Mouse (Mus musculus): Measurements from ENCODE around the gene Lsamp.

Gene Lsamp

GRCm38 (mm10) chr16:41551851-41552262 is 1567.7 kb downstream of the Lsamp start:
- no peak for DNase-seq (ENCODE audit: low spot score)

- no peak for DNase-seq (ENCODE audit: low spot score)
These were observed 1572.9 kb downstream of the Lsamp start for GRCm38 (mm10) chr16:41557104-41557503.

DNA sequence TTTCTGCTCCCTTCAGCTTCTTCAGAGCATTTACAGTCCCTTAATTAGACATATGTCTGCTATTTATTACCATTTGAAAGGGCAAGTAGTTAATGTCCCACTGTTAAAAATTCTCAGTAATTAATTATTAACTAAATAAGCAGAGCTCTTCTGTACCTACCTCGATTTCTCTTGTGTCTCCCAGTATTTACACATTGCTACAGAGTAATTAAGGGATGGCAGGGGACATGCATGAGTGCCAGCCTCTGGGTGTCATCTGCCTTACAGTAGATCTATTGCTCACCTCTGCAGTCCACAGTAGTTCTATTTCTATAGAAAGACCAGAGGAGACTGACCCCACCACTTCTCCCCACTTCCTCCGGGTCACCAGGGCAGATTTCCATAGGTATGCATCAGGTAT is 1581.1 kb downstream of the Lsamp start:
- no peak for DNase-seq (ENCODE audit: low spot score)

- no peak for DNase-seq (ENCODE audit: low spot score)
These were observed 1604.6 kb downstream of the Lsamp start for GRCm38 (mm10) chr16:41588675-41589301.

GRCm38 (mm10) chr16:41612229-41612628 is 1628.1 kb downstream of the Lsamp start:
- no peak for DNase-seq (ENCODE audit: low spot score)

GRCm38 (mm10) chr16:41623871-41624270 is 1639.7 kb downstream of the Lsamp start:
- no peak for DNase-seq (ENCODE audit: low spot score)

GRCm38 (mm10) chr16:41633898-41634297 is 1649.7 kb downstream of the Lsamp start:
- no peak for DNase-seq (ENCODE audit: low spot score)

DNA sequence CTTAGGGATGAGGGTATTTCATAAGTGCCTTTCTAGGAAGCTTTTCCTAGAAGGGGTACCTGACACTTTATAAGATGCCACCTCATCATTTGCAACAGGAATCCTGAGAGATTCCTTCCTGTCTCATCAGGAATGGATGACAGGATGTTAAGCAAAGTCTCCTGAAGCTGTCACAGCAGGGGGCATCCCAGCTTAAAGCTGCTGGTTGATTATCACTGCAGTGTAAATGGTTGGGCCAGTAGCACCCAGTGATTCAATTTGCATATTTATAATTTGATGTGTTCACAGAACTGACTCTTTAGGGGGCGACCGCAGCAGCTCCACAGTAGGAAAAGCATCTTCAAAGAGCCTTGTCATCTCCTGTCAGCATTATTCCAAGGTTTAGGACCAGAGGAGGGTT is 1656.7 kb downstream of the Lsamp start:
- no peak for DNase-seq (ENCODE audit: low spot score)

- no peak for DNase-seq (ENCODE audit: low spot score)
These were observed 1669.1 kb downstream of the Lsamp start for GRCm38 (mm10) chr16:41653261-41653660.

DNA sequence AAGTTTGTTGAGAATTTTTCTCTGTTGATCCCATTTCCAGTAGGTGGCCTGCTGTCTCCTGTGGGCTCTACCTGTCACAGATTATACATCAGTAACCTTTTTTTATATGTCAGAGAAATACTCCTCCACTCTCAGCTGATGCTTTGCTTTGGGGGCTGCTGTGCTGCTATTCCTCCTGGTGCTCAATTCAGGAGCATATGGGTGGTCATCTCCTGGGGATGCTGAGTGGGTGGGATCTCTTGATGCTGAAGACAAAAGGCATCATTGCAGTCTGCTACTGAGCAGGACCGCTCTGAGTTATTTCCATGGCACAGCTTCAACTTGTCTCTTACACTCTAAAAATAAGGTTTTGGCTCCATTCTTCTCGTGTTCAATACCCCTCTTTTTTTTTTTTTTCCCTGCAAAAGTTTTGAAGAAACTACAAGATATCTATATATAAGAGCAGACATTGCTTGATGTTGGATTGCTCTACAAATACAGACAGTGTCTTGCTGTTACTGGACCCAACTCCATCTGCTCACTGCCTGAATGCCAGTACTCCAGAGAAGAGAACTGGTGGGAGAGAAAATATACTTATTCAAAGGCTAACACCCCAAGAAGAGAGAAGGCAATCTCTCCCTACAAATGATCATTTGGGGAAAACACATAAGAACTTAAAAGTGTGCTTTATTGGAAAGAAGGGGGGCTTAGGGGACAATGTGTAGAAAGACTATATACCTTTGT is 1690.3 kb downstream of the Lsamp start:
- DNase-seq (ENCODE audit: low spot score): no peak

GRCm38 (mm10) chr16:41675774-41676173 is 1691.6 kb downstream of the Lsamp start:
- no peak for DNase-seq (ENCODE audit: low spot score)

- no peak for DNase-seq (ENCODE audit: low spot score)
These were observed 1708.3 kb downstream of the Lsamp start for GRCm38 (mm10) chr16:41692435-41692834.

GRCm38 (mm10) chr16:41701790-41702428 is 1717.7 kb downstream of the Lsamp start:
- no peak for DNase-seq (ENCODE audit: low spot score)

DNA sequence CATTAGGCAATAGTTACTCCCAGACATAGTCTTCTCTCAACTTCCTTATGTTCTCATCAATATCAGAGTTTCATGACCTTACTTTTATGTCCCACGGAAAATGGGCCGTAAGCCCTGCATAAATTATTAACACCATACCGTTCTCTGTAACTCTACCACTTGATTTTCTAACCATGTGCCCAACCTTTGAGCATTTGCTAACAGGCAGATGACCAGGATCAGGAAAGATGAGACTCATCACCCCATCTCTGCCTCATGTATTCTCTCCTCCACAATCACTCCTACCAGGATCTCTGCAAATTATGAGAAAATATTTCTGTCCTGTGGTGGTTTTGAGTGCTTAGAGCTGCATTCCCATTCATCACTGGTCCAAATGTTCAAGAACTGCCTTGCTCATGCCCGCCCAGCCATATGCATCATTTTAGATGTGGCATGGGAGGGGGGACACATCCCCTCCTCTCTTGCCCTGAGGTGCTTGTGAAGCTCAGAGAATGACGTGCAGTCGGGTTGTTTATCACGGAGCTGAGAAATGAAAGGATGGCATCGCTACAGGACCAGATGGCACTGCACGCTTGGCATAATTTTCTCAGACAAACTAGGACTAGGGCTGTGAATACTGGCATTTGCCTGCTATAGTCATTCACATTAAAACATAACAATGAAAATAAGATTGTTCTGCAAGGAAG is 1744.9 kb downstream of the Lsamp start:
- no peak for DNase-seq (ENCODE audit: low spot score)

DNA sequence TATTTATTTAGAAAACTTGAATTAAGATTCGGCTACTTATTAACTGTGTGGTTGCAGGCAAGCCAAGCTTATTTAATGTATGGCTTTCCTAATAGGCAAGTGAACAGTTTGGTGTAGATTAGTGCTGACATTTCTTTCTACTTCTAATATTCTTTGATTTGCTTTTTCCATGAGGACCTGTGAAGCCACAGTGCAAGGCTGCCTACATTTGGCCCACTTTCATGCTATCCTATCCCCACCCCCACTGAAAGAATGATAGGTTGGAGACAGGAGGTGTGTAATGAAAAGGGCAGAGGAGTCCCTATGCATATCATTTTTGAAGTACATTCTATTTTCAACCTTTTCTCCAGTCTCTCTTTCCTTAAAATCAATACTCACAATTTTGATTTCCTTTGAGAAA is 1745.8 kb downstream of the Lsamp start:
- no peak for DNase-seq (ENCODE audit: low spot score)

- no peak for DNase-seq (ENCODE audit: low spot score)
These were observed 1760.9 kb downstream of the Lsamp start for GRCm38 (mm10) chr16:41745037-41745436.

- no peak for DNase-seq (ENCODE audit: low spot score)
These were observed 1762.2 kb downstream of the Lsamp start for GRCm38 (mm10) chr16:41746235-41746911.

GRCm38 (mm10) chr16:41747874-41748273 is 1763.7 kb downstream of the Lsamp start:
- DNase-seq (ENCODE audit: low spot score): no peak

GRCm38 (mm10) chr16:41748759-41749158 is 1764.6 kb downstream of the Lsamp start:
- DNase-seq (ENCODE audit: low spot score): no peak

GRCm38 (mm10) chr16:41764285-41764684 is 1780.1 kb downstream of the Lsamp start:
- DNase-seq (ENCODE audit: low spot score): no peak

GRCm38 (mm10) chr16:41771427-41772125 is 1787.4 kb downstream of the Lsamp start:
- no peak for DNase-seq (ENCODE audit: low spot score)

All from adipocyte (in vitro differentiated cells).